Mouse (Mus musculus): Measurements from ENCODE around the gene Coasy. TPM values are rescaled to one million over a fixed set of nuclear protein-coding genes. Genes with fewer than 3 reads are reported as not detected.

The Coasy gene
- polyA plus RNA-seq, 1 experiment, result 154 TPM

GRCm38 (mm10) chr11:101055418-101055817, 26.9 kb upstream of the Coasy start:
- no peak for TF ChIP-seq POLR2A (IDR thresholded peaks at IDR 0.05; ENCODE audit: low read depth, low read length)
- TF ChIP-seq CTCF (conservative IDR thresholded peaks at IDR 0.05; ENCODE audit: insufficient read depth, insufficient read length, low read depth, low read length), result no peak

GRCm38 (mm10) chr11:101056885-101057284, 25.5 kb upstream of the Coasy start:
- Histone ChIP-seq H3K27ac (ENCODE audit: insufficient read depth, low read depth, low read length) (no peak overlapping the region), H3K4me3 (ENCODE audit: insufficient read depth, low read depth, low read length) (no peak overlapping the region), H3K36me3 (ENCODE audit: control insufficient read depth, insufficient read depth, low read length) (no peaks in the 10 kb centered on the region), H3K4me1 (ENCODE audit: control insufficient read depth, insufficient read depth, low read length) (no peaks in the 10 kb centered on the region), H3K27me3 (replicated peaks; ENCODE audit: control insufficient read depth, insufficient read depth, low read length) (no peaks in the 10 kb centered on the region)
- no peak for TF ChIP-seq CTCF (conservative IDR thresholded peaks at IDR 0.05; ENCODE audit: insufficient read depth, insufficient read length, low read depth, low read length)
- TF ChIP-seq POLR2A (IDR thresholded peaks at IDR 0.05; ENCODE audit: low read depth, low read length), result no peak
- 61% methylated on average over 8 of the region's 8 CpGs for WGBS
- DNase-seq, result no peak

More at GRCm38 (mm10) chr11:101055418-101055817, 26.9 kb upstream of the Coasy start:
- no peak overlapping the region for H3K4me3 ChIP-seq (ENCODE audit: insufficient read depth, low read depth, low read length)
- no peaks in the 10 kb centered on the region for H3K36me3 ChIP-seq (ENCODE audit: control insufficient read depth, insufficient read depth, low read length)
- no peak for DNase-seq
- no peaks in the 10 kb centered on the region for H3K4me1 ChIP-seq (ENCODE audit: control insufficient read depth, insufficient read depth, low read length)
- WGBS, result 81% methylated on average over 14 of the region's 14 CpGs
- no peaks in the 10 kb centered on the region for H3K27me3 ChIP-seq (replicated peaks; ENCODE audit: control insufficient read depth, insufficient read depth, low read length)
- H3K27ac ChIP-seq (ENCODE audit: insufficient read depth, low read depth, low read length), result no peak overlapping the region

- Histone ChIP-seq H3K36me3 (ENCODE audit: control insufficient read depth, insufficient read depth, low read length) (no peaks in the 10 kb centered on the region), H3K4me1 (ENCODE audit: control insufficient read depth, insufficient read depth, low read length) (no peaks in the 10 kb centered on the region; the same call in 1 of the 2 replicates), H3K4me3 (ENCODE audit: insufficient read depth, low read depth, low read length) (no peak overlapping the region), H3K27ac (ENCODE audit: insufficient read depth, low read depth, low read length) (no peak overlapping the region), H3K27me3 (replicated peaks; ENCODE audit: control insufficient read depth, insufficient read depth, low read length) (no peaks in the 10 kb centered on the region)
- 37% methylated on average over 5 of the region's 5 CpGs for WGBS
- TF ChIP-seq CTCF (conservative IDR thresholded peaks at IDR 0.05; ENCODE audit: insufficient read depth, insufficient read length, low read depth, low read length), result peak; percentile 76
- no peak for TF ChIP-seq POLR2A (IDR thresholded peaks at IDR 0.05; ENCODE audit: low read depth, low read length)
- peak; percentile 84 for DNase-seq
Measured at GRCm38 (mm10) chr11:101057860-101058259, 24.5 kb upstream of the Coasy start.

DNA sequence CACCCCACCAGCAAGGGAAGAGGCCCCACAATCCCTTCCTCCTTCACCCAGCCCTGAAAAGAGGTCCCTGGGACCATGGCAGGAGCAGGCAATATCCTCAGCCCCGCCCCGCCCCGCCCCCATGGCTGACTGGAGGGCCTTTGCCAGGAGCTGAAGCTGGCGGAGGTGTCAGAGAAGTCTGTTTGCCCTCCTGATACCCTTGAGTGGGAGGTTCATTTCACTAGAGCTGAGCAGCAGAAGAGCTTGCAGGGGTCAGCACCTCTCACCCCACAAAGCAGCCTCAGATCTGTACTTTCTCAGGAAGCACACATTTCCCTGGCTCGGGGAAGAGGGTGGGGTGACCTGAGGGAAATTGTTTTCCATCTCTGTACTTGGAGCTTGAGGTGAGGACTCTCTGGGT, 23.6 kb upstream of the Coasy start:
- TF ChIP-seq POLR2A (IDR thresholded peaks at IDR 0.05; ENCODE audit: low read depth, low read length) (no peak), CTCF (conservative IDR thresholded peaks at IDR 0.05; ENCODE audit: insufficient read depth, insufficient read length, low read depth, low read length) (no peak)
- Histone ChIP-seq H3K4me1 (ENCODE audit: control insufficient read depth, insufficient read depth, low read length) (peaks cover 1% of the 10 kb centered on the region; the same call in 1 of the 2 replicates), H3K27ac (ENCODE audit: insufficient read depth, low read depth, low read length) (peak overlapping the region; percentile 35), H3K27me3 (replicated peaks; ENCODE audit: control insufficient read depth, insufficient read depth, low read length) (no peaks in the 10 kb centered on the region), H3K4me3 (ENCODE audit: insufficient read depth, low read depth, low read length) (no peak overlapping the region), H3K36me3 (ENCODE audit: control insufficient read depth, insufficient read depth, low read length) (no peaks in the 10 kb centered on the region)
- 53% methylated on average over 5 of the region's 5 CpGs for WGBS
- peak; percentile 54 for DNase-seq

GRCm38 (mm10) chr11:101059473-101059872, 22.9 kb upstream of the Coasy start:
- TF ChIP-seq POLR2A (IDR thresholded peaks at IDR 0.05; ENCODE audit: low read depth, low read length) (no peak), CTCF (conservative IDR thresholded peaks at IDR 0.05; ENCODE audit: insufficient read depth, insufficient read length, low read depth, low read length) (no peak)
- DNase-seq, result no peak
- H3K27ac ChIP-seq (ENCODE audit: insufficient read depth, low read depth, low read length), result peak overlapping the region; percentile 83; the same call in 1 of the 2 replicates
- H3K4me1 ChIP-seq (ENCODE audit: control insufficient read depth, insufficient read depth, low read length), result peaks cover 6% of the 10 kb centered on the region; the same call in 1 of the 2 replicates
- WGBS, result 83% methylated on average over 10 of the region's 10 CpGs
- H3K4me3 ChIP-seq (ENCODE audit: insufficient read depth, low read depth, low read length), result no peak overlapping the region
- H3K27me3 ChIP-seq (replicated peaks; ENCODE audit: control insufficient read depth, insufficient read depth, low read length), result no peaks in the 10 kb centered on the region
- no peaks in the 10 kb centered on the region for H3K36me3 ChIP-seq (ENCODE audit: control insufficient read depth, insufficient read depth, low read length)

DNA sequence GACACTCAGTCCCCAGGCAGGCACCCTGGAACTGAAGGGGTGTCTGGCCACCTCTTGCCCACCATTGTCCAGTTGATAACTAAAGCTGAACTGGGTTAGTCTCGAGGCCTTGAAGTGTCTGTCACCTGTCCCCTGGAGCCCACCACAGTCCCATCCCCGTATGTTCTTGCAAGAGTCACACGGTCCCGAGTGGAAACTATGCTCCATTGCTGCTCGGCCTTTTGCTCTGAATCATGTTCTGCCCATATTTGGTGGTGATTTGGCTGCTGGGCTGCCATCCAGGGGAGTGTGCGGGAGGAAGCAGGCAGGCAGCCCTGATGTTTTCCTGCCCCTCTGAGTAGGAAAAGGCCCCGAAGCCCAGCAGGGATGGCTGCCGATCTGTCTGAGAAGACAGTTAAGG, 22.2 kb upstream of the Coasy start:
- Histone ChIP-seq H3K27me3 (replicated peaks; ENCODE audit: control insufficient read depth, insufficient read depth, low read length) (no peaks in the 10 kb centered on the region), H3K4me3 (ENCODE audit: insufficient read depth, low read depth, low read length) (no peak overlapping the region), H3K36me3 (ENCODE audit: control insufficient read depth, insufficient read depth, low read length) (no peaks in the 10 kb centered on the region), H3K4me1 (ENCODE audit: control insufficient read depth, insufficient read depth, low read length) (peaks cover 6% of the 10 kb centered on the region; the same call in 1 of the 2 replicates), H3K27ac (ENCODE audit: insufficient read depth, low read depth, low read length) (peak overlapping the region; percentile 86)
- TF ChIP-seq CTCF (conservative IDR thresholded peaks at IDR 0.05; ENCODE audit: insufficient read depth, insufficient read length, low read depth, low read length), result no peak
- no peak for TF ChIP-seq POLR2A (IDR thresholded peaks at IDR 0.05; ENCODE audit: low read depth, low read length)
- 36% methylated on average over 8 of the region's 8 CpGs for WGBS
- DNase-seq, result peak; percentile 76

DNA sequence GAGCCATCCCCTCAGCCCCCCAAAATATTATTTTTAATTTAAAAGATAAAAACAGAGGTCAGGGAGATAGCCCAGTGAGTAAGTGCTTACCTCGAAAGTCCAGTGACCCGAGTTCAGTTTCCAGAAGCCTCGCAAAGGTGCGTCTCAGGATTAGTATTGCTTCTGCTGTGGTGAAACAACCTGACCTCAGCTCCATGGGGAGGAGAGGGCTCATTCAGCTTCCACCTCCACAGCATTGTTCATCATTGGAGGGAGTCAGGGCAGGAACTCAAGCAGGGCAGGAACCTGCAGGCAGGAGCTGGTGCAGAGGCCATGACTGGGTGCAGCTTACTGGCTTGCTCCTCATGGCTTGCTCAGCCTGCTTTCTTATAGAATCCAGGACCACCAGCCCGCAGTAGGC, 21.3 kb upstream of the Coasy start:
- Histone ChIP-seq H3K27ac (ENCODE audit: insufficient read depth, low read depth, low read length) (no peak overlapping the region), H3K36me3 (ENCODE audit: control insufficient read depth, insufficient read depth, low read length) (no peaks in the 10 kb centered on the region), H3K27me3 (replicated peaks; ENCODE audit: control insufficient read depth, insufficient read depth, low read length) (no peaks in the 10 kb centered on the region), H3K4me1 (ENCODE audit: control insufficient read depth, insufficient read depth, low read length) (peaks cover 6% of the 10 kb centered on the region; the same call in 1 of the 2 replicates), H3K4me3 (ENCODE audit: insufficient read depth, low read depth, low read length) (no peak overlapping the region)
- WGBS, result 93% methylated on average over 5 of the region's 5 CpGs
- TF ChIP-seq CTCF (conservative IDR thresholded peaks at IDR 0.05; ENCODE audit: insufficient read depth, insufficient read length, low read depth, low read length), result no peak
- TF ChIP-seq POLR2A (IDR thresholded peaks at IDR 0.05; ENCODE audit: low read depth, low read length), result no peak
- no peak for DNase-seq

Measured in kidney, adult 2 months (tissue).